Mouse (Mus musculus): ENCODE results near the gene Aspscr1.

Aspscr1 gene

DNA sequence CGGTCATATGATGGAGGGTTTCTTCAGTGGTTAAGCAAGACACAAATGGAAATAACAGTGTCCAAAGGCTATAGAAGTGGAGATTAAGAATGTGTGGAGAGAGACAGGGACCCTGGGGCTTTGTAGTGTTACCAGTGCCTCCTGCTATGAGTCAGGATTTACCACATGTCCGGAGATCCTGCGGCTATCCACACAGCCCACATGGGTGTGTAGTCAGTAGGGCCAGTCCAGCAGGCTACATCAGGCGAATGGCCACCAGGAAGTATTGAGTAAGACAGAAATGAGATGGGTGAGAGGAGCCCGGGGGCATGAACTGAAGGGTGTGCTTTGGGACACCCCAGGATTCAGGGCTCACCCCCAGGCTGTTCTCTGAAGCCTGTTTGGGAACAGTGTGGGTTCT, 9.9 kb downstream of the Aspscr1 start:
- no peak for DNase-seq (ENCODE audit: low read depth, low spot score)

DNA sequence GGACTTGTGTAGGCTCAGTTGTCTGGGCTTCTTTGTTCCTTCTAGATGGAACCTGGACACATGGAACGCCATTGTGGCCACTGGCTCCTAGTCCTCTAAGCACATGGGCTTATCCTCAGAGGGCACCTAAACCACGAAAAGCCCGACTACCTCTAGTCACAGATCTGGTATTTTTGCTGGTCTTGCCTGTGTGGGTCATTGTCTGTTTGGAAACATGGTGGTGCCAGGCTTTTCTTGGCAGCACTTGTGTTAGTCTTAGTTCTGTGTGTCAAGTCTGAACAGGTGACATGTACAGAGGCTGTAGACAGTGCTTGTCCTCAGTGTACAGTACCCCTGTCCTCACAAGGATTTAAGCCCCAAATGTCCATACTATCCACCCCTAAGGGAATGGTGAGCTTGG, 10.8 kb downstream of the Aspscr1 start:
- no peak for DNase-seq (ENCODE audit: low read depth, low spot score)

DNA sequence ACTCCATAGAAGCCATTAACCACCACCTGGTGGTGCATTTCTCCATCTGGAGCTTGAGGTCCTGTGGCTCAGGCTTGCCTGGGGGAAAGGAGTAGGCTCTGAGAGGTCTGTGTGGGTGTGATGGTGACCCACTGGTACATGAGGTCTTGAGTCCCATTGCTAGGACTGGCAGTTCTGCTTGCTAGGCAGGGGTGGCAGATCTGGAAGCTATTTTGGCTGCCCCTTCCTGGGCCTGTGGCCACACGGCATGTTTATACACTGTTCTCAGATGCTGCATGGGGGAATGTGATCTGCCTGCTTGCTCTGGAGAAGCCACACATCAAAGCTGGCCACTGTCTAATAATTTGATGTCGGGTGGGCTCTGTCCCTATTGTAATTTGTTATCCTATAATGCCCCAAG, 11.3 kb downstream of the Aspscr1 start:
- DNase-seq (ENCODE audit: low read depth, low spot score) = no peak

DNA sequence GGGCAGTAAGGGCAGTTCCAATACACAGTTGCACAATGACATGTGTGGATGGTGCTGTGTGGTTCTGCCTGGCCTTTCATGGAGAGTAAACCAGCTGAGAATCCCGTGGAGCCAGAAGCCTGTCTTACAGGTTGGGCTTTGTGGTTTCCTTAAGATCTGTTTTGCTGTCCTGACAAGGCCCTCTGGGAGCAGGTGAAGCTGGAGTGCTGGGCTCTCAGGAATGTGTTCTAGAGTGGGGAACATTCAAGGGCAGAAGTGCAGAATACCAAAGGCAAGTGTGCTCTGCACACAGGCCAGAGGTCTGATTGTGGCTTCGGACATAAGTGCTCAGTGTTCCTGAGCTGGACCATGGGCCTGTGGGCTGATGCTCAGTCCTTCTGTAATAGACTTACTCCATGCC, 11.9 kb downstream of the Aspscr1 start:
- no peak for DNase-seq (ENCODE audit: low read depth, low spot score)

DNA sequence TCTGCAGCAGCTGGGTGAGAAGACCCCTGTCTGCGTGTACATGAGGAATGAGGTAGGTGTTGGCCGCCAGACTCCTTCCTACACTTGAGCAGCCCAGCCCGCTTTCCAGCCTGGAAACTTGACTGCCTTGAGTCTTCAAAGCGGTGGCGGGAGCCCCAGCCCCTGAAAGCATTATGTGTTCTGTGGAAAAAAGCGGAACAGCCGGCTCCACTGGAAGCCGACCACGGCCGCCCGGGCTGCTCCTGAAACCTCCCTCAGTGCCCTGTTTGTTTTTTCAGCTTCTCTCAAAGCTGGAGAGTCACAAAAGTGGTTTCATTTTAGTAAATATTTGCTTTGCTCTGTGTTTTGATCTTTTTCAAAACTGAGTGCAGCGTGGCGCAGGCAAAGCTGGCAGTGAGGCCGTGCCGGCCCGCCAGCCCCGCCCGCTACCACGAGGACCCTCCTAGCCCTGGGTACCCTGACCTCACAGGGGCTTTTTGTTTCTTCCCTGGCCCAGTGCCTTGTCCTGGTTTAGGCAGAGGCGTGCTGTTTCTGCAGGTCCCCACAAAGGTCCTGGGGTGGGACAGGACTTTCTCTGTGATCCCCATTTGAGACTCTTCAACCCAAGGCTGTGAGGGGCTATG, 14.0 kb downstream of the Aspscr1 start:
- DNase-seq (ENCODE audit: low read depth, low spot score) = no peak

DNA sequence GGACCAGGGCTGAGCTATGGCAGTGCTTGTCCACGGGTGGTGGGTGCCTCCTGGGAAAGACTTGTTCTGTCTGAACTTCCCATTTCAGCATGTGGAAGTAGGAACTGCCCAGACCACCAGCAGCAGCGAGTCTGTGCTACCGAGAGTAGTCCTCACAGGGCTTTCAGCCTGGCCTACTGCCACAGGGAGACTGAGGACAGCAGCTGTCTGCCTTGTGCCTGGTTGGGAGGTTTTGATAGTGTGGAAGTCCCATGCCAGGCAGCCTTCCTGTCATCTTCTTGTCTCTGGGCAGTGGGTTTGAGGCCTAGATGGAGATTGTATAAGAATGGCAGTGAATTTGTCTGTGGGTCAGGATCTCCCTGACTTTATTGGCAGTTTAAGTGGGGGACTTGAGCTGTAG, 16.6 kb downstream of the Aspscr1 start:
- DNase-seq (ENCODE audit: low read depth, low spot score) = no peak

DNA sequence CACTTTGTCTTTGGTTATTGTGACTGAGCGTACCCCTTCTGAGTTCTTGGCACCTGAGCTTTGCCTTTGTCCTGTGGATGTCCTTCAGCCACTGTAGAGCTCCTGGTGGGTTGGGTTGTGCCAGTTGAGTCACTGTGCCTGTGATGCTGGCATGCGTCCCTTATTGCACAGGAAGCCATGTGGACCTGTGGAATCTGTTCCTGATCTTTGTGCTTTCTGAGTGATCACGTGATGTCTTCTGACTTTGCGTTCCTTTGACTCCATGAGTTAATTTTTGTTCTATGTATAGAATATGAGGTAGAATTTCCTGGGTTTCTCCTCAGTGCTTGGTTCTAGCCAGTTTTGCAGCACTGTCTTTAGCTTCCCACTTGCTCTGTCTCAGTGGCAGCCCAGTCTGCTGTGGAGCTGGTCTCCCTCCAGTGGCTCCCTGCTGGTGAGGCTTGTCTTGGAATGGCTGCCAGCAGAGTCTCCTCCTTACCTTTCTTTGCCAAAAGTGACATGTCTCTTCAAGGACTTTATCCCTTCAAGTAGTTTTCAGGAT, 19.8 kb downstream of the Aspscr1 start:
- DNase-seq (ENCODE audit: low read depth, low spot score) = no peak

DNA sequence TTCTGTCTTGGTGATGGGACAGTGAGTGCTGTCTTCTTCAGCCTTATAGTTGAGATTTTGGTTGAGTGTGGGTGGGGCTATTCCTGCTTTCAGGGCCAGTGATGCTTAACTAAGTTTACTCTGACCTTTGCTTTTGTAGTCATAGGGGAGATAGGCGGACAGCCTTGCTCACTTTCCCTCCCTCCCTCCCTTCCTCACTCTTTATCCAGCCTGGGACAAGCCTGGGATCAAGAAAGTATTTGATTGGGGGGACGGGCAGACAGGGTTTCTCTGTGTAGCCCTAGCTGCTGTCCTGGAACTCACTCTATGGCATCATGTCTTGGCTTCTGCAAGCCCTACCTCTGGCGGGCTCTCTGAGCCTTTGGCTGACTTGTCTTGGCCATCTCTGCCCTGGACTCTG, 20.7 kb downstream of the Aspscr1 start:
- no peak for DNase-seq (ENCODE audit: low read depth, low spot score)

DNA sequence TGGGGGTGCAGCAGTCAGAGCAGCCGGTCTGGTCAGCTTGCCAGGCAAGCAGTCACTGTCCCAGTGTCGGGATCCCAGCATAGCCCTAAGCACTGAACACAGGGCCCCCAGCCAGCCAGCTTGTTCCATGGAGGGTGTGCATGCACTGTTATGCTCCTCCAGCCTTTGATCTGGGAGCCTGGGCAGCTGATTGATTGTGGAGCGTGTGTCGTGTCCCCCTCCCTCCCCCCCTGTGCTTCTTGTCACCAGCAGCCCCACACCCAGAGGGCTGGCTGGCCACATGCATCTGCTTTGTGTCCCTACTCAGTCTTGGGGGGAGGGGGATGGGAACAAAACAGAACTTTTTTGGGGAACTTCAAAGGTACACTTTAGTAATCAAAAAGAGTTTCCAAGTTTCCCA, 22.4 kb downstream of the Aspscr1 start:
- DNase-seq (ENCODE audit: low read depth, low spot score) = peak; percentile 77

DNA sequence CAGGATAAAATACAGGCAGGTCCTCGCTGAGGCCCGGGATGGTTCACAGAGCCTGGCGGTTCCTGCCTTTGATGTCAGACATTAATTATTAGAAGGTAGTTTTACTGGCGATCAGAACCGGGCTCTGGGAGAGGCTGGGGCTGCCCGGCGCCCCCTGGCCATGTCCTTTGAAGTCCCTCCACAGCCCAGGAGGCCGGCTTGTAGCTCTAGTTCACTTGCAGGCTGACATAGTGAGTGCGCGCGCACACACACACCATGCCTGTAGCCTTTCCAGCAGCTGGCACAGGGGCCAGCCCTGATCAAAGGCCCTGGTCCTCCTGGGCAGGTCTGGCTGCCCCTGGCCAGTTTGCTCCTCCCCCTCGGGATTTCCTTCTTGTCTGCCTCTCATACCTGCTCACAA, 22.9 kb downstream of the Aspscr1 start:
- DNase-seq (ENCODE audit: low read depth, low spot score) = peak; percentile 77

DNA sequence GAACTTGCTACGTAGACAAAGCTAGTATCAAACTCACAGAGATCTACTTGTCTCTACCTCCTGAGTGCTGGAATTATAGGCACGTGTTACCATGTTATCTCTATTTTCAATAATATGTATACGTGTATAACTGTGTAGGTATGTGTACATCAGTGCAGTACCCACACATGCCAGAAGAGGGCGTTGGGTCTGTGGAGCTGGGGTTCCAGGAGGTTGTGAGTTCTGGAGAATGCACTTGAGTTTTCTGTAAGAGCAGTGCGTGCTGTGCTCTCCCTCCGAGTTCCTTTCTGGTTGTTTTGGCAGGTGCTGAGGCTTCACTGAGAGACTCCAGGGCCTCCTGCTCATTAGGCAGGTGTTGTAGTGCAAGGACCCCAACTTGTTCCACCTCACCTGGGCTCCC, 23.8 kb downstream of the Aspscr1 start:
- no peak for DNase-seq (ENCODE audit: low read depth, low spot score)

DNA sequence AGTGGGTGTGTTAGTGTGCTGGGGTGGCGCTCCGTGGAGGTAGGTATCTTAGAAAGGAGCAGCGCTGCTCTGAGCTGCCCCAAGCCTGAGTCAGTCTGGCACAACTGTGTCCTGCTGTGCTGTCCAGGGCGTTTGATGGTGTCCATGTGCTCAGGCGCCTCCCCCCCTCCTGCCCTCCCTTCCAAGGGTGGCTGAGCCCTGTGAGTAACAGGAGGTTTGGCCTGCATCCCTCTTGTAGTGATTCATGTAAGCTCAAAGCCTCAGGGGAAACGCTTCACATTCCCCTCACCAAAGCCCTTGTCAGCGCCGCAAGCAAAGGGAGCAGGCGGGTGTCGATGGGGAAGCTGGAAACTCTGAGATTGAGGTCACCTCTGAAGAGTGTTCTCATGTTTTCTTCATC, 25.0 kb downstream of the Aspscr1 start:
- DNase-seq (ENCODE audit: low read depth, low spot score) = no peak

DNA sequence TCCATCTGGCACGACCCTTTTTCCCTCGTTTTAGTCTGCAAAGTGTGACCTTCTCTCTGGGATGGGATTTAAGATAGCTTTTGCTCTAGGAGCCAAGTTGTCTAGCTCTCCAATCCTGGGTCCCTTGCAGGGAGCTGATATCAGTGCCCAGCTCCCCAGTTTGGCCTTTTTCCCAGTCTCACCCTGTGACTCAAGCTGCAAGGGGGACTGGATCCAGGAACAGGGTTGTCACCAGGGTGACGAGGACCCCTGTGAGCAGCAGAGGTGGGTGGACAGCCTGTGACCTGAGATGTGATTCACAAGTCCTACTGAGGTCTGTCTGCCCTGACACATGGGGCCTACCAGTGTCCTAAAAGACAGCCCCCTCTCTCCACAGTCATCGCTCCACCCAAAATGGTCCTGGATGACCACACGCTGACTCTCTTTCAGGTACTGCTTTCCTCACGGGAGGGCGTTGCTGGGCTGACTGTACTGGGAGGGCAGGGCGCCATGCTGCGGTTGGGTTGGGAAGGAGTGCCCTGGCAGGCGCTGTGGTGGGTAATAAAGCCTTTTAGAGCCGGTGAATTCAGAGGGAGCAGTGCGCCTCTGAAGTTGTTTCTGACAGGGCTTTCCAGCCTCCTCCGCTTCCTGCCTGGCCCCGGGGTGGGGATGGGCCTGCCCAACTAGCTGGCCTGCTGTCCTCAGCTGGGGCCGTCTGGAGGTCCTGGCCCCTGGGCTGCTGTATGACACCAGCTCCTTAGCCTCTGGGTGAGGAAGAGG, 31.1 kb downstream of the Aspscr1 start:
- no peak for DNase-seq (ENCODE audit: low read depth, low spot score)

DNA sequence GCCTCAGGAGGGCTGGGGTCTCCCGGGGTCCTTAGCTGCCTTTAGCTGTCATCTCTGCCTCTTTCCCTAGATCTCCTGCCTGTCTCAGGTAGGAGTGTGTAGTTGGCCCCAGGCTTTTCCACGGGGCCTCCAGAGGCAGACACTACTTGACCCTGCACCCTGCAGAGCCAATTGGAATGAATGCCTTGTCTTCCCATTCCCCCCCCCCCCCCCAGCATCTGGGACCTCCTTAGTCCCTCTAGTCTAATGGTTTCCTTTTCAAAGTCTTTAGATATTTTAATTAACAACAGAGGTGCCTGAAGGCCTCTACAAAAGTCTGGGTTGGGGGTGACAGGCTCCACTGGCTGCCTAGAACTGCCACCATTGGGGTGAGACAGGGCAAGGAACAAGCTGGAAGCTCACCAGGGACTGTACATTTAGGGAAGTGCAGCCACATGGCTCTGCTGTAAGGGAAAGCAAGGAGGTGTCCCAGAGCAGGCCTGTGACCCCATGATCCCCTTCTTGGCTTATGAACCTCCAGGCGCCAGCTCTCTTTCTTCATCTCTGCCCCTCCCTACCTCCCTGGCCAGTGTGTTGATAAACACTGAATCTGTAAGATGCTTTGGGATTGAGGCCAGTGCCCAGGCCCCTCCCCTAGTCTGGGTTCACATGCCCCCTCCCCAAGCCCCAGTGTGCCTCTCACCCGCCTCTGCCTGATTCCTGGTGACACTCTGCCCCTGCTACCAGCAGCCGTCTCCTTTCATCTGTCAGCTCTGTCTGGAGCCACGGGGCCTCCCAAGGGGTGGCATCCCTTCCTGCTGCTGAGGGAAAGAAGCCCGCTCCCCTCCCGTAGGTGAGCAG, 31.9 kb downstream of the Aspscr1 start:
- no peak for DNase-seq (ENCODE audit: low read depth, low spot score)

DNA sequence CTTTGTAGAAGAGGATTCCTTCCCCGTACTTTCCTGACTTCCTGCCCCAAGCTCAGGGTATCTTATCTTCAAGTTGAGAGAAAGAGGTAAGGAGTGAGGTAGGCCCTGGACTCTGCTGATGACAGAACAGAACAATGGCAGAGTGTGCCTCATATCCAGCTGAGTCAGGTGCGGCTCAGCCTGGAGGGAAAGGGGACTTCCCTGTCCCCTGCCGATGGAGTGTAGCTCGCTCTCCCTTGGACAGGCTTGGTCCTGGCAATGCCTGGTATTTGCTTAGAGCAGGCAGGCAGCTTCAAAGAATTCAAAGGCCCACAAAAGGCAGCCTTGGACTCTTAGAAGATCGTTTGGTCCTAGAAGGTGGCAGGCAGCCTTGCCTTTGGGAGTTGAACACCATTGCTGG, 33.3 kb downstream of the Aspscr1 start:
- no peak for DNase-seq (ENCODE audit: low read depth, low spot score)

DNA sequence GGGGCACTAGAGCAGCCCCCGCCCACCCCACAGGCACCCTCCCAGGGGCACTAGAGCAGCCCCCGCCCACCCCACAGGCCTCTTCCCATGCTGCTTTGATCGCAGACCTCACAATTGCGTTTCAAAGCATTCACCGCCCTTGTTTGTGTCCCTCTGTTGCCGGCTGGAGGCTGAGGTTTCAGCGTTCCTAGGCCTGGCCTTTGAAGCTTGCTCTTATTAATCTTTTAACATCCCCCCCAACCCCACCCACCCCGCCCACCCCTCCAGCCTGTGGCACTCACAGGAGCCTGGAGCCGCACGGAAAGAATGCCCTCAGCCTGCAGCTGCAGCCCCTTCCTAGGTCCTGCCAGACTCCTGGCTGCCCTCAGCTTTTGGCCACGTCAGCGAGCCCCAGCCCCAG, 34.5 kb downstream of the Aspscr1 start:
- peak; percentile 64 for DNase-seq (ENCODE audit: low read depth, low spot score)

DNA sequence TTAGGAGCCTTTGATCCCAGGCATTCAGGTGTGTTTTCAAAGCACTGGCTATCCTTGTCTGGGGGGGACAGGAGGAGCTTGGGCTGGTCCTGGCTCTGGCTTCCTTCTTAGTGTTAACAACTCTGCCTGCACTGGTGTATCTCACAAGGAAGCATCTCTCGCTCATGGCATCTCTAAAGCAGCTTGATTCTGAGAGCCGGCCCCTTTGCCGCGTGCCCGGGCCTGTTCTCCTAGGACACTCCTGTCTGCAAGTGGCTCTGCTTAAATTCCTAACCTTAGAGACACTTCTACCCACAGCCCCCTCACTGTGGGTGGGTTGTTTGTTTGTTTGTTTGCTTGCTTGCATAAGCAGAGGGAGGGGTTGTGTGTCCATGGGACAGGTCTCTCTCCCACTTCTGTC, 35.2 kb downstream of the Aspscr1 start:
- DNase-seq (ENCODE audit: low read depth, low spot score) = no peak

DNA sequence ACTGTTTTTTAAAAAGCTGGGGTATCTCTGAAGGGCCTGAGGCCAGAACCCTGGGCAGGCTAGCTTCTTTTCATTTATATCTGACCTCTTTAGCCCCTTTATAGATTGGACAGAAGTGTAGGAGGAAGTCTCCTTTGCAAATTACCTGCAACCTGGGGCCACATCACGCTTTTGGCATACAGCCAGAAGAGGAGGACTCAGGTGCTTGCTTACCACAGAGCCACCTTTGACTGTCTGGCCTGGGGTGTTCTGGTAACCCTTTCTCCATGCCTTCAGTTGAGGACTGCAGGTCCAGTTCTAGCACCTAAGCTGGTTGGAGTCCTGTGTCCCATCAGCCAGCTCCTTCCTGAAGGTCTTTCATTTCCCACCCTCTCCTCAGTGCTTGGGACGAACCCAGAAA, 36.8 kb downstream of the Aspscr1 start:
- DNase-seq (ENCODE audit: low read depth, low spot score) = no peak

DNA sequence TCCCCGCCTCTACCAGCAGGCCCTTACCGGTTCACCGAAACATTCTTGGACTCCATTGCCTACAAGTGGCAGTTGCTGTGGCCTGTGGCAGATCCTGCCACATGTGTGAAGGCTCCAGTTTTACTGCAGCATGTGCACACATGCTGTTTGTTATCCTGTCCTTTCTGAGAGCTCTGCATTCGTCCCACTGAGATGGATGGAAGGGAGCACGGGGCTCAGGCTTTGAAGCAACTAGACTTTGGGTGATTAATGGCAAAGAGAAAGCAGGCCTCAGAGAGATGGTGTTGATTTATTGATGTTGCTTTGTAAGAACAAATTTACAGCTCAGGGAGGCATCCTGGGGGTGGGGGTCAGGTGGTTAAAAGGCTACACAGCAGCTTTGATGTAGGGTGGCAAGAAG, 37.9 kb downstream of the Aspscr1 start:
- no peak for DNase-seq (ENCODE audit: low read depth, low spot score)

DNA sequence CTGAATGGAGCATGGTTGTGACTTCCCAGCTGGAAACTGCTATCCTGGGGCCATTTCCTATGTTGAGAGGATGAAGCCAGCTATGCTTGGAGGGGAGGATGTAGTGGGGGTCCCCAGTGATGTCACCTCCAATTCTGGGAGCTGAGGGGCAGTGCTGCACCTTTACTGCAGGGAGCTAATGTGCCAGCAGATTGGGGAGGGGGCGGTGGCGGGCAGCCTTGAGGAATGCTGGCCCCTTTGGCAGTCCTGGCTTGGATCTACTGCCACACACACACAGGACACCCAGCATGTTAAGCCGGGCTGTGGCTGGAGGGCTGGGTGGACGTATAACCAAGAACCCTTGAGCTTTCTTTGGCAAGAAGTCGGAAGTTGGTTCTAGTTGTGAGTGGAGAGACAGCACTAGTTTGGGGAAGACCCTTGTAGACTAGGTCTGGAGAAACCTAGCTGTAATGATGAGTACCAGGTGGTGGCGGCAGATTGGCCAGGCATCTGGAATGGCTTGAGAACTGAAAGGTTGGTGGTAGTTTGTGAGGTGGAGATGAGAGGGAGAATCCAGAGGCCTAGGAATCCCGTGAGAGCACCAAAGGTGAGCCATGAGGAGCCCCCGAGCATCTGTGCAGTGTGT, 39.3 kb downstream of the Aspscr1 start:
- no peak for DNase-seq (ENCODE audit: low read depth, low spot score)

DNA sequence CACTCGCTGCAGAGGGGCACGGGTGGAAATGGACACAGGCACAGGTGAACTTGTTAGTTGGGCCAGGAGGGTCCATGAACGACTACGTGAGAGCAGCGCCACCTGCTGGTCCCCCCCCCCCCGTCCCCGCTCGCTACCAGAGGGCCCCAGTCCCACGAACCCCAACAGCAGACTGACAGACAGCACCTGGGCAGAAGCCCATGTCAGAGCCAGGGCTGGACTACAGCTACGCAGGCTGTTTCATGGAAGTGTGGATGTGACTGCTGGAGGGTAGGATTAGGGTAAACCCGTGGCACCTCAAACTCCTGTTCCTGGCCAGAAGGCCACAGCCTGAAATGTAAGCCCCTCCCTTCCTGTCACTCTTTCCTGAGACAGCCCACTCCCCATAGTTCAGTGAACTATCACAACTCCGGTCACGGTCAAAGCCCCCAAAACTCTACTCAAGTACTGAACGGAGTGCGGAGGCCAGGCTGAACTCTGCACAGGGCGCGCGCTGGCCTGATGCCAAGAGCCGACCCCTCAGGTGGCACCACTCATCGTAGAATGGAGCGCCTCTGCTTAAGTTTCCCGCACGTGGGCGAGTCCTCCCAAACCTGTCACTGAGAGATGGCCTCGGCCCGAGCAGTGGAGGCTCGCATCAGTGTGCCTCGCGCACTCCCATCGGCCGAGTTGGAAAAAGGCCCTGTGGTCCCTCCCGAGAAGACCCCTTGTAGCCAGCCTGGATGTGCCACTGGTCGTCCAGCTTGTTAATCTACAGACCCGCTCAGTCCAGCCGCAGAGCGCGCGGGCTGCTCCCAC, 40.2 kb downstream of the Aspscr1 start:
- DNase-seq (ENCODE audit: low read depth, low spot score) = no peak

Data from forelimb bud, embryonic 11.5 days (tissue).